Mouse (Mus musculus): Measurements from ENCODE around the gene Ipo9.

GRCm38 (mm10) chr1:135466935-135467334, 36.6 kb upstream of the Ipo9 start:
- TF ChIP-seq MEF2A (IDR thresholded peaks at IDR 0.05; ENCODE audit: borderline replicate concordance, low read depth, low read length), result no peak
- no peak for TF ChIP-seq NELFE (IDR thresholded peaks at IDR 0.05; ENCODE audit: low read depth, low read length)
- TF ChIP-seq POLR2A (IDR thresholded peaks at IDR 0.05; ENCODE audit: low read depth, low read length), result no peak
- TF ChIP-seq ZNF384 (IDR thresholded peaks at IDR 0.05; ENCODE audit: low read depth, low read length), result no peak
- TF ChIP-seq TCF12 (IDR thresholded peaks at IDR 0.05; ENCODE audit: low read depth, low read length), result no peak
- TF ChIP-seq ZKSCAN1 (IDR thresholded peaks at IDR 0.05; ENCODE audit: borderline replicate concordance, low read depth, low read length), result no peak
- no peak for TF ChIP-seq BHLHE40 (IDR thresholded peaks at IDR 0.05; ENCODE audit: low read depth, low read length)
- no peak for TF ChIP-seq CHD2 (IDR thresholded peaks at IDR 0.05; ENCODE audit: low read length)
- no peak for TF ChIP-seq HCFC1 (IDR thresholded peaks at IDR 0.05; ENCODE audit: low read depth, low read length)
- TF ChIP-seq PAX5 (IDR thresholded peaks at IDR 0.05; ENCODE audit: low read length), result no peak
